Mouse (Mus musculus): ENCODE measurements around the gene Slc22a17. TPM values are rescaled to one million over a fixed set of nuclear protein-coding genes. Genes with fewer than 3 reads are reported as not detected.

Slc22a17 gene
- polyA plus RNA-seq, 2 experiments, result 57.9 to 403 TPM

GRCm38 (mm10) chr14:54945975-54946704 is 33.2 kb upstream of the Slc22a17 start:
- H3K4me2 ChIP-seq (replicated peaks; ENCODE audit: low read depth, low read length, severe bottlenecking), result no peak overlapping the region
- no peaks in the 10 kb centered on the region for H3K27me3 ChIP-seq (ENCODE audit: control insufficient read depth, insufficient read depth, low read length)
- ATAC-seq (ENCODE audit: low FRiP score, low read depth), result peak; percentile 68; the same call in 1 of the 2 replicates
- H3K9ac ChIP-seq (ENCODE audit: low read depth, low read length, severe bottlenecking), result no peak overlapping the region
- no peaks in the 10 kb centered on the region for H3K4me1 ChIP-seq (ENCODE audit: control insufficient read depth, insufficient read depth, low read length)
- no peak for TF ChIP-seq POLR2A (IDR thresholded peaks at IDR 0.05; ENCODE audit: borderline replicate concordance, extremely low read depth, insufficient read depth, insufficient read length)
- DNase-seq (ENCODE audit: low spot score), result no peak
- H3K36me3 ChIP-seq (ENCODE audit: control insufficient read depth, insufficient read depth, low read length), result no peaks in the 10 kb centered on the region
- no peak overlapping the region for H3K27ac ChIP-seq (replicated peaks; ENCODE audit: low read depth, low read length)
- 69% methylated on average over 19 of the region's 19 CpGs for WGBS
- no peak overlapping the region for H3K4me3 ChIP-seq (replicated peaks; ENCODE audit: low read length)
- no peaks in the 10 kb centered on the region for H3K9me3 ChIP-seq (ENCODE audit: control insufficient read depth, low read length)

GRCm38 (mm10) chr14:54944939-54945338 is 32.0 kb upstream of the Slc22a17 start:
- no peaks in the 10 kb centered on the region for H3K4me1 ChIP-seq (ENCODE audit: control insufficient read depth, insufficient read depth, low read length)
- DNase-seq (ENCODE audit: low spot score), result no peak
- no peak overlapping the region for H3K4me3 ChIP-seq (replicated peaks; ENCODE audit: low read length)
- H3K9me3 ChIP-seq (ENCODE audit: control insufficient read depth, low read length), result no peaks in the 10 kb centered on the region
- no peak overlapping the region for H3K27ac ChIP-seq (replicated peaks; ENCODE audit: low read depth, low read length)
- no peaks in the 10 kb centered on the region for H3K27me3 ChIP-seq (ENCODE audit: control insufficient read depth, insufficient read depth, low read length)
- no peaks in the 10 kb centered on the region for H3K36me3 ChIP-seq (ENCODE audit: control insufficient read depth, insufficient read depth, low read length)
- ATAC-seq (ENCODE audit: low FRiP score, low read depth), result no peak
- no peak overlapping the region for H3K9ac ChIP-seq (ENCODE audit: low read depth, low read length, severe bottlenecking)
- no peak for TF ChIP-seq POLR2A (IDR thresholded peaks at IDR 0.05; ENCODE audit: borderline replicate concordance, extremely low read depth, insufficient read depth, insufficient read length)
- no peak overlapping the region for H3K4me2 ChIP-seq (replicated peaks; ENCODE audit: low read depth, low read length, severe bottlenecking)
- WGBS, result 72% methylated on average over 2 of the region's 2 CpGs

GRCm38 (mm10) chr14:54943971-54944370 is 31.0 kb upstream of the Slc22a17 start:
- Histone ChIP-seq H3K36me3 (ENCODE audit: control insufficient read depth, insufficient read depth, low read length) (no peaks in the 10 kb centered on the region), H3K4me3 (replicated peaks; ENCODE audit: low read length) (no peak overlapping the region), H3K4me2 (replicated peaks; ENCODE audit: low read depth, low read length, severe bottlenecking) (no peak overlapping the region), H3K9ac (ENCODE audit: low read depth, low read length, severe bottlenecking) (no peak overlapping the region), H3K27me3 (ENCODE audit: control insufficient read depth, insufficient read depth, low read length) (no peaks in the 10 kb centered on the region), H3K9me3 (ENCODE audit: control insufficient read depth, low read length) (no peaks in the 10 kb centered on the region), H3K4me1 (ENCODE audit: control insufficient read depth, insufficient read depth, low read length) (no peaks in the 10 kb centered on the region), H3K27ac (replicated peaks; ENCODE audit: low read depth, low read length) (no peak overlapping the region)
- ATAC-seq (ENCODE audit: low FRiP score, low read depth) (no peak), DNase-seq (ENCODE audit: low spot score) (no peak)
- WGBS, result 87% methylated on average over 7 of the region's 7 CpGs
- TF ChIP-seq POLR2A (IDR thresholded peaks at IDR 0.05; ENCODE audit: borderline replicate concordance, extremely low read depth, insufficient read depth, insufficient read length), result no peak

GRCm38 (mm10) chr14:54942479-54942878 is 29.5 kb upstream of the Slc22a17 start:
- 85% methylated on average over 8 of the region's 8 CpGs for WGBS
- H3K9ac ChIP-seq (ENCODE audit: low read depth, low read length, severe bottlenecking), result no peak overlapping the region
- H3K27me3 ChIP-seq (ENCODE audit: control insufficient read depth, insufficient read depth, low read length), result no peaks in the 10 kb centered on the region
- TF ChIP-seq POLR2A (IDR thresholded peaks at IDR 0.05; ENCODE audit: borderline replicate concordance, extremely low read depth, insufficient read depth, insufficient read length), result no peak
- ATAC-seq (ENCODE audit: low FRiP score, low read depth), result no peak
- no peak overlapping the region for H3K4me2 ChIP-seq (replicated peaks; ENCODE audit: low read depth, low read length, severe bottlenecking)
- DNase-seq (ENCODE audit: low spot score), result no peak
- no peaks in the 10 kb centered on the region for H3K9me3 ChIP-seq (ENCODE audit: control insufficient read depth, low read length)
- no peak overlapping the region for H3K27ac ChIP-seq (replicated peaks; ENCODE audit: low read depth, low read length)
- H3K4me3 ChIP-seq (replicated peaks; ENCODE audit: low read length), result no peak overlapping the region
- no peaks in the 10 kb centered on the region for H3K36me3 ChIP-seq (ENCODE audit: control insufficient read depth, insufficient read depth, low read length)
- H3K4me1 ChIP-seq (ENCODE audit: control insufficient read depth, insufficient read depth, low read length), result 0 out of 2 replicates have a peak, but pooled peaks cover under 1% of the 10 kb centered on the region

GRCm38 (mm10) chr14:54941024-54941978 is 28.4 kb upstream of the Slc22a17 start:
- TF ChIP-seq POLR2A (IDR thresholded peaks at IDR 0.05; ENCODE audit: borderline replicate concordance, extremely low read depth, insufficient read depth, insufficient read length), result no peak
- Histone ChIP-seq H3K4me3 (replicated peaks; ENCODE audit: low read length) (no peak overlapping the region), H3K27ac (replicated peaks; ENCODE audit: low read depth, low read length) (no peak overlapping the region), H3K36me3 (ENCODE audit: control insufficient read depth, insufficient read depth, low read length) (no peaks in the 10 kb centered on the region), H3K4me2 (replicated peaks; ENCODE audit: low read depth, low read length, severe bottlenecking) (no peak overlapping the region), H3K27me3 (ENCODE audit: control insufficient read depth, insufficient read depth, low read length) (no peaks in the 10 kb centered on the region), H3K9ac (ENCODE audit: low read depth, low read length, severe bottlenecking) (no peak overlapping the region), H3K9me3 (ENCODE audit: control insufficient read depth, low read length) (no peaks in the 10 kb centered on the region), H3K4me1 (ENCODE audit: control insufficient read depth, insufficient read depth, low read length) (peaks cover 9% of the 10 kb centered on the region)
- DNase-seq (ENCODE audit: low spot score) (no peak), ATAC-seq (ENCODE audit: low FRiP score, low read depth) (no peak)
- 55% methylated on average over 13 of the region's 13 CpGs for whole genome bisulfite sequencing

Data from limb, embryonic 14.5 days (tissue).